Mouse (Mus musculus): ENCODE data around the gene Bhlhe41. TPM values are rescaled to one million over a fixed set of nuclear protein-coding genes. Genes with fewer than 3 reads are reported as not detected.

Bhlhe41 gene
- total RNA-seq, 2 experiments from 2014 or later: 0.19 TPM; not detected in 1

GRCm38 (mm10) chr6:145851956-145852355 is 13.4 kb downstream of the Bhlhe41 start:
- ATAC-seq (replicated peaks; ENCODE audit: low FRiP score, low TSS enrichment, poor library complexity, severe bottlenecking): no peak

GRCm38 (mm10) chr6:145850789-145851188 is 14.6 kb downstream of the Bhlhe41 start:
- ATAC-seq (replicated peaks; ENCODE audit: low FRiP score, low TSS enrichment, poor library complexity, severe bottlenecking): peak; percentile 55; the same call in 1 of the 2 replicates

DNA sequence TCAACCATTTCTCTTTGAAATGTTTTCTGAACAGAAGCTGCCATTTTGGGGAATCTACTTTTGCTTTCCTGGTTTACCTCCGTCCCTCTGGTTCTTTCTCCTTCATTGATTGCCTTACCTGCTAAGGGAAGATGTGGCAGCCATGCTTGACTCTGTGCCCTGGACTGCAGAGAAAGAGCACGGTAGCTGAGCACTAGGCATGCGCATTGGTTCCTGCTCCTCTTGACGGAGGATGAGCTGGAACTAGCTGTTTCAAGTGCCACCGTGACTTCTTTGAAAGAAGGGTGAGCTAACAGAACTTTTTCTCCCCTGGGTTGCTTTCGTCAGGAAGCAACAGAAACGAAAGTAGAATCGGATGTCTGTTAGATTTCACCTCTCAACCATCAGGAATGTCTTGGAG is 17.7 kb downstream of the Bhlhe41 start:
- no peak for ATAC-seq (replicated peaks; ENCODE audit: low FRiP score, low TSS enrichment, poor library complexity, severe bottlenecking)

DNA sequence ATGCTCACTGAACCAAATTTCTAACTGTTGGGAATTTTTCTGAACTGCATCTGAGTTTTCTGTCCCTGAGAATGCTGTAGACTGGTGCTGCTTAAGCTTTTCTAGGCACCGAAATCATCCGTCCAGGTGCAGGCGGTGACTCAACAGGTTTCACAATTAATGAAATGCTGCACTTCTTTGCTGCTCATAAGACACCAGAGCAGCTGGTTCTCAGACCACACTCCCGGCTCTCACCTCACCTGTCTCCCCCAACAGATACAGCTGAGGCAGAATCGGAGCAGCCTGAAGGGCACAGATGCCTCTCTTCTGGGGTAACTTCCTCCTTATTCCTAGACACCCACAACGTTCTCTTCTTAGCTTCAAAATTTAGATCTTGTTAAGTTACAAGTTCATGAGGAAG is 18.4 kb downstream of the Bhlhe41 start:
- ATAC-seq (replicated peaks; ENCODE audit: low FRiP score, low TSS enrichment, poor library complexity, severe bottlenecking): no peak

DNA sequence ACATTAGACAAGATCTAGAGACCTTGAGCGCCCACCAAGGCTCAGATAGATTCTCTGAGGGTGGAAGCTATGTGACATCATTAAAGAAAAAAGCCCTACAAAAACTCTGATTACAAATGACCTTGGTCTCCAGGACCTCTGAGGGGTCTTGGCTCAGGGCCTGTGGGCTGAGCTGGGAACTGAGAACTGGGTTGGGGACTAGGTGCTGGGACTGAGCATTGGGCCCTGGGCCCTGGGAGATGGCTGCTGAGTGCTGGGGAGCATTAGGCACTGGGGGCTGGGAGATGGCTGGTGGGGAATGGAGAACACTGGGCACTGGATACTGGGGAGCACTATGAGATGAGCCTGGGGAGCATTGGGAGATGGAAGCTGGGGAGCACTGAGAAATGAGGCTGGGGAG is 19.3 kb downstream of the Bhlhe41 start:
- no peak for ATAC-seq (replicated peaks; ENCODE audit: low FRiP score, low TSS enrichment, poor library complexity, severe bottlenecking)

DNA sequence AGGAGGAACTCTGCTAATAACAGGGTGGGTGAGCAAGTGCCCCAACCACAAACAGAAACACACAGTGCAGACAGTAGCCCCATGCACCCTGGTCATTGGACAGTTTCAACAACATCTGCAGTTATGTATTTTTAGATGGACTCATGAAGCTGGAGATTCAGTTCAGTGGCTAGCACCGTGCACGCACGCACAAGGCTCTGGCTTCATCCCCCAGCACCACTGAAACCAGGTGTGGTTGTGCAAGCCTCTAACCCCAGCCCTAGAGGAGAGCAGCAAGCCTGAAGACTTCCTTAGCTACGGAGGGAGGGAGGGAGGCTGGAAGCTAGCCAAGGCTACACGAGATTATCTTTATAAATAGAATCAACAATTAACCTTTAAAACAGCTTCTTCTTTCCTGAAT is 19.7 kb downstream of the Bhlhe41 start:
- no peak for ATAC-seq (replicated peaks; ENCODE audit: low FRiP score, low TSS enrichment, poor library complexity, severe bottlenecking)

GRCm38 (mm10) chr6:145835359-145835758 is 30.0 kb downstream of the Bhlhe41 start:
- ATAC-seq (replicated peaks; ENCODE audit: low FRiP score, low TSS enrichment, poor library complexity, severe bottlenecking): no peak

GRCm38 (mm10) chr6:145832927-145833326 is 32.4 kb downstream of the Bhlhe41 start:
- no peak for ATAC-seq (replicated peaks; ENCODE audit: low FRiP score, low TSS enrichment, poor library complexity, severe bottlenecking)

DNA sequence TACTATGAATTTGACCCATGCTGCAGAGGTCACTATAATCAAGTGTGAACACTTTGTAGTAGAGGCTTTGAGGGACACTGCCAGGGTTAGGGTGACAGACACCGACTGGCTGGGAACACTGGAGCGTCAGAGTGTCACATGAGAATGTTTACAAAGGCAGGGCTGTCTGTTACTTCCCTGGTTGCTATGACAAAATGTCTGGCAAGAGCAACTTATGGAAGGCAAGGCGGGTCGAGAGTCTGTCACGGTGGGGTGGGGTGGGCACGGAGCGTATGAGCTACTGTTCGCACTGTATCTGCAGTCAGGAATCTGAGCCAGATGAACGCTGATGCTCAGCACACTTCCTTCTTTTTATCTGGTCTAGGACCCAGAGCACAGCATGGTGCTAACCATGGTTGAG is 34.7 kb downstream of the Bhlhe41 start:
- no peak for ATAC-seq (replicated peaks; ENCODE audit: low FRiP score, low TSS enrichment, poor library complexity, severe bottlenecking)

DNA sequence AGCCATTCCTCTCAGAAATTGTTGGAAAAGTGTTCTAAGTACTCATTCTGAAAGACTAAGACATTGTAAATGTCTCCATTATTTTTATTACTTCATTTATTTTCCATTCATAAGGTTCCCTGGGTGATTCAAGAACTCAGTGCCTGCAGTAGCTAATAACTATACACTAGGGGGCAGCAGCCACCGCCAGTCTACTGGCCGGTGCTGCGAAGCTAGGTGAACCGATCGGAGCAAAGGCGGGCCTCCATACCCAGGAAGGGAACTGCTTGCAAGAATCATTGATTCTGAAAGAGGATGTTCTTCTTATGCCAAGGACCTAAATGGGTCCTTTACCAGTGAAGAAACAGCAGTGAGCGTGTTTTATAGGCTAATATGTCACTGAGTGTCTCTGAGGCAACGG is 35.2 kb downstream of the Bhlhe41 start:
- peak; percentile 97 for ATAC-seq (replicated peaks; ENCODE audit: low FRiP score, low TSS enrichment, poor library complexity, severe bottlenecking)

GRCm38 (mm10) chr6:145829062-145829835 is 36.1 kb downstream of the Bhlhe41 start:
- ATAC-seq (replicated peaks; ENCODE audit: low FRiP score, low TSS enrichment, poor library complexity, severe bottlenecking): no peak

- no peak for ATAC-seq (replicated peaks; ENCODE audit: low FRiP score, low TSS enrichment, poor library complexity, severe bottlenecking)
These were observed 39.1 kb downstream of the Bhlhe41 start for GRCm38 (mm10) chr6:145826305-145826704.

- peak; percentile 77 for ATAC-seq (replicated peaks; ENCODE audit: low FRiP score, low TSS enrichment, poor library complexity, severe bottlenecking)
These were observed 41.6 kb downstream of the Bhlhe41 start for GRCm38 (mm10) chr6:145823588-145824234.

DNA sequence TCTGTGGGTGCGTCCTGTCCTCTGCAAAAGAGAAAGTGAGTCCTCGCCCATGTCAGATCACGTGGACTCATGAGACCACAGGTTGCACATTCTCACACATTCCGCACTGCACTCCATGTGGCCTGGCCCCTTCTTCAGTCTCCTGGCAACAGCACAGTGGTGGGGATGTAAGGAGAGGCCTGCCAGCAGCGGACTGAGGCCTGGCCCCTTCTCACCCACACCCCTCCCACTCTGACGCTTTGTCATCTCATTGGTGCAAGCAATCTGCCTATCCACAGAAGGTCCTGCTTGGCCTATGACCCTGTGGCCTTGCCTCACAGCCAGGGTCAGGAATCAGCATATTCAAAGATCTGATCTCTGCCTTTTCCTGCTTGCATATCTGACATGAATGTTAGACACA is 42.3 kb downstream of the Bhlhe41 start:
- ATAC-seq (replicated peaks; ENCODE audit: low FRiP score, low TSS enrichment, poor library complexity, severe bottlenecking): 0 out of 2 replicates have a peak, but pooled peaks have one; percentile 22

- ATAC-seq (replicated peaks; ENCODE audit: low FRiP score, low TSS enrichment, poor library complexity, severe bottlenecking): no peak
These were observed 43.1 kb downstream of the Bhlhe41 start for GRCm38 (mm10) chr6:145822218-145822617.

DNA sequence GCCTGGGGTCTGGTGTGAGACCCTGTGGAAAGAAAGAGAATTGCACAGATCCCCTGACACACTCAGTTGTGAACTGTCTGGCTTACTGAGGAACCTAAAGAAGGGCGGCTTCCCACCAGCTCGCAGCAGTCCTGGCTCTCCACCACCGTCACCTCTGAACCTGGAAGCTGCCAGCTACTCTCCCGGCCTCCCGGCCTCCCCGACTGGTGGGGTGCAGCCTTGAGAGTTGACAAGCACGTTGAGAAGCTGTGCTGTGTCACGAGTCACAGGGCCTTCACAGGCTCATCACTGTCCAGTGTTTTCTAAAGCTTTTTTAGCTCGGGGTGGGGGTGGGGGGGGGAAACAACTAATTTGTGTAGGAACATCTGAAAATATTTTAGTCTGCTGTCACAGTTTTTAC is 46.2 kb downstream of the Bhlhe41 start:
- no peak for ATAC-seq (replicated peaks; ENCODE audit: low FRiP score, low TSS enrichment, poor library complexity, severe bottlenecking)

DNA sequence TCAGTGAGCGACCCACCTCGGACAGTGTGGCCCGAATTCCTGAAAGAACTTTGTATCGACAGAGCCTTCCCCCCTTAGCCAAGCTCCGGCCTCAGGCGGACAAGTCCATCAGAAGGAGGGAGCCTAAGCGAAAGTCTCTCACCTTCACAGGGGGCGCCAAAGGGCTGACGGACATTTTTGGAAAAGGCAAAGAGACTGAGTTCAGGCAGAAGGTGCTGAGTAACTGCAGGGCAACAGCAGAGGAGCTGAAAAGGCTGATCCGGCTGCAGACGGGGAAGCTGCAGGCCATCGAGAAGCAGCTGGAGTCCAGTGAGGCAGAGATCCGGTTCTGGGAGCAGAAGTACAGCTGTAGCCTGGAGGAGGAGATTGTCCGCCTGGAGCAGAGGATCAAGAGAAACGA is 50.2 kb downstream of the Bhlhe41 start:
- ATAC-seq (replicated peaks; ENCODE audit: low FRiP score, low TSS enrichment, poor library complexity, severe bottlenecking): no peak

- no peak for ATAC-seq (replicated peaks; ENCODE audit: low FRiP score, low TSS enrichment, poor library complexity, severe bottlenecking)
These were observed 54.2 kb downstream of the Bhlhe41 start for GRCm38 (mm10) chr6:145811174-145811573.

- ATAC-seq (replicated peaks; ENCODE audit: low FRiP score, low TSS enrichment, poor library complexity, severe bottlenecking): no peak
These were observed 55.3 kb downstream of the Bhlhe41 start for GRCm38 (mm10) chr6:145810015-145810414.

DNA sequence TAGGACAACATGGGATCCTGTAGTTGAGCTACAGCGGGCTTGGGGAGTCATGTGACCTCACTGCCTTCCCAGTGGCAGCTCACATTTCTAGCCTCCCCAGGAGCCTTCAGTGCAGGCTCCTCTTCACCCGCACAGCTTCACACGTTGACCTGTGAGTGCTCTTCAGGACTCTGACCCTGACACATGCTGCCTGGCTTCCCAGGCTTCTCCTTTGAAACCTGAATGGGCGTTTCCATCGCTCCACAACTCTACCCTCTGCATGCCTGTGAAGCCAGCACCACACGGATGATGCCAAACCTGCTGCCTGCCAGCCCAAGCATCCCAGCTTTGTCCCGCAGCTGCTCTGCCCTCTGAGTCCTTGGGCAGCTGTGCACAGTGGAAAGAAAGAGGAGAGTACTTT is 55.8 kb downstream of the Bhlhe41 start:
- no peak for ATAC-seq (replicated peaks; ENCODE audit: low FRiP score, low TSS enrichment, poor library complexity, severe bottlenecking)

All from megakaryocyte-erythroid progenitor cell, adult 5-6 weeks (primary cell).